Mouse (Mus musculus) gastrocnemius, adult 8-10 months (tissue): ENCODE results near the gene Rem2. TPM values are rescaled to one million over a fixed set of nuclear protein-coding genes. Genes with fewer than 3 reads are reported as not detected.

Experiments used
- DNase-seq, 2 experiments: peaks; one replicate each; pipeline ENCODE4 v3.0.0; 2022; ENCODE audit warnings: low spot score in 2 of 2
- total RNA-seq, 4 experiments: library from RNA; stranded (reverse); gene quantifications; 2 replicates each; pipeline ENCODE4 v1.2.4; 2022

Rem2 gene
- total RNA-seq, 4 experiments from 2014 or later, result not detected

DNA sequence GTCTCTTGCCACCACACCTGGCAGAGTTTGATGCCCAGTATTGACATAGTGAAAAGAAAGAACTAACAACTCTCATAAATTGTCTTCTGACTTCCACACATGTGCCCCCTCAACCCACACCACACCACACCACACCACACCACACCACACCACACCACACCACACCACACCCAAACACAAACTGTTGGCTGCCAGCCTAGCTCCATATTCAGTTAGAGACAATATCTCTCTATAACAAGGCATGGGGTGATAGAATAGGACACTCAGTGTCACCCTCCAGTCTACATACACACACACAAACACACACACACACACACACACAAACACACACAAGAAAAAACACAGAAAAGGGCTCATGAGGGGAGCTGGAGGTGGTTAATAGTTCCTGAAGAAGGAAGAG lies 12.4 kb downstream of the Rem2 start:
- DNase-seq, result no peak

DNA sequence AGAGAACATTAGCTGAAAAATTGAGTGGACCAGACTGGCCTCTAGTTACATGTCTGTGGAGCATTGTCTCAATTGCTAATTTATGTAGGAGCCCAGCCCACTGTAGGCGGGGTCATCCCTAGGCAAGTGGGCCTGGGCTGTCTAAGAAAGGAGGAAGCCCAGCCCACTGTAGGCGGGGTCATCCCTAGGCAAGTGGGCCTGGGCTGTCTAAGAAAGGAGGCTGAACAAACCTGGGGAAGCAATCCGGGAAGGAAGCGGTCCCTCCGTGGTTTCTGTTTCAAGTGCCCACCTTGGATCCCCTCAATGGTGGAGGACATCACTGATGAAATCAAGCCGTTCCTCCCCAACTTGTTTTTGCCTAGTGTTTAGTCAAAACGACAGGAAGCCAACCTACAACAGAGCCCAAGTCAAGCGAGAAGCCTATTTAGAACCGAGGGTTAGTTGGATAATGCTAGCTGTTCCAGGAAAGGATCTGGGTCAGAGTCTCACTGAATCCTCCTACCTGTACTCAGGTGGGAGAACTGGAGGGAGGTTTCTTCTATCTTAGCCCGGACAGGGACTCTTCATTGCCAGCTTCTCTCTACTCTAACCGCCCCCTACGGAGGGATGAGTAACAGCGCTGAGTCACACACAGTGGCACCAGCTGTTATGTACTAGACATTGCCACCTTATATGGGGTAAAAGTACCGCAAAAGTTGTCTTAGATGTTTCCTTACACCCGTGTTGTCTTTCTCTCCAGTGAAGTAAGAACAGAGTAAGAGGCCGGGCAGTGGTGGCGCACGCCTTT lies 16.6 kb downstream of the Rem2 start:
- DNase-seq, result no peak

DNA sequence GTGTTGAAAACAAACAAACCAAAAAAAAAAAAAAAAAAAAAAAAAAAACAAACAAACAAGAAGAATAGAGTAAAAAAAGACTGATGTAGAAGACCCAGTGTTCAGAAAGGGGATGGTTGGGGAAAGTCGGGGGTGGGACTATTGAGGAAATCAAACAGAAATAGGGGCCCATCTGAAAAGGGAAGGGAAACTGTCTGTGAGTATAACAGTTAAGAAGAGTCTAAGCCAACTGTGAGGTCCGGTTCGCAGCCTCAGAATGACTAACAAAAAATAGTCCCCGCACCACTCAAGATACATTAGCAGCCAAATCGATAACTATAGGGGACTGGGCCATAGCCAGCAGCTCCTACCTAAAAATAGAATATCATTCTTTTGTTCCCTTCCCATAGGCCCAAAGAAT lies 17.3 kb downstream of the Rem2 start:
- no peak for DNase-seq

DNA sequence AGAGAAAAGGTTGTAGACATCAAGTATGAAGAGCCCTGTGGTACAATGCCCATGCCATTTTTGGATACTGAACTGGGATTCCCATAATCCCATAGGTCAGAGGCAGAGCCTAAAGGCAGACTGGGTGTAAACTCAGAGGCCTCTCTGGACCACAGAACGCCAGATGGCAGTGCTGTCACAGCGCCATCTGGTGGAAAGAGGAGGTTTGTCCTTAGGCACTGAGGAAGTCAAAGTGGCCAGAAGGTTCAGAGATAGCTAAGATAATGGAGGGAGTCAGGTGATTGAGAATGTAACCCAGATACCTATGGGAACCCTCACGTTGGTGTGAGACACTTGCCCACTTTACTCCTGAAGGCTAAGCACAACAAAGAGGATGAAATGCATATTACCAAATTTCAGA lies 18.3 kb downstream of the Rem2 start:
- DNase-seq, result peak in 1 of 2 experiments; percentile 30

DNA sequence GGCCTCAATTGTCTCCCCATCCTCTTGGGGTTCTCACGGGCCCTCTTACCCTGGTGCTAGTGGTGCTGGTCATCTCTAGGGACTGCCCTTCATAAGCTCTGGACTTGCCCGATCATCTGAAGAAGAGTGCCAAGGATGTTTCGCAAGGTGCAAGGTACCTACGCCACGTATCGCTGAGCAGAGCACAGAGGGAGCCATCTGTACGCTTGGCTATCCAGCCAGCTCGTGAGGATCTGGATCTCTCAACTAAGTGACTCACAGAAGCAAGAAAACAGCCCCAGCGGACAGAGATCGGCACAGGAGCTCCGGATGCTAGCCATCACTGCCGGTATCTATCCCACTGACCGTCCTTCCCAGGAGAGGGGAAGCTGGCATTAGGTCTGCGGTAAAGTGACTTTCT lies 20.8 kb downstream of the Rem2 start:
- DNase-seq, result no peak

DNA sequence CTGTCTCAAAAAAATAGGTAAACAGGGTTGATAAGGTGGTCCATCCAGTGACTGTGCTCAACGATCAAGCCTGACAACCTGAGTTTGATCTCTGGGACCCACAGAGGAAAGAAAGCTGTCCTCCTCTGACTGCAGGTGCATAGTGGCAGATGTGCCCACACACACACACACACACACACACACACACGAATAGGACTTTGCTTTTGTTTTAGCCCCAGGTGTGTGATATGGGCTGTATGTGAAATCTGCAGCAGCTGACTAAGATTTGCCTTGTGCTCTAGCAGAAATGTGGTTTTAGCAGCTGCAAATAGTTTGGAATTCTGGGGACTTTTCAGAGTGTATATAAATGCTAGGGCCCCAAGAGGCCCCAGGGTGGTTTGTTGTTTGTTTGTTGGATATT lies 23.4 kb downstream of the Rem2 start:
- no peak for DNase-seq

DNA sequence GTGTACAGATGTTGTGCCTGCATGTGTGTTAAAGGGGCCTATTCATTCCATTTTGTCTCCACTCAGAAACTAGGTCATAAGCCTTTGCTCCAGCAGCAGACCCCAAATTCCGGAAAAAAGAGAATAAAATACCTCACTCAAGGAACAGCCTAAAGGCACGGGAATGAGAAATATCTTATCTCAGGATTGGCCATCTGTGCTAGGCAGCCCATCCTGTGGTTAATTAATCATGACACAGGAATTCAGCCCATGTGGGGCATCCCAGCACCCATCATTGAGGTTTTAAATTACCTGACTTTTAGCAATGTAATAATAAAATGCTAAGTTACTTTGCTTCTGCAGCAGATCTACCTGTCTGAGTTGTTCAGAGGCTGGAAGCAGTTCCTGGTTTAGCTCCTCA lies 25.5 kb downstream of the Rem2 start:
- no peak for DNase-seq

DNA sequence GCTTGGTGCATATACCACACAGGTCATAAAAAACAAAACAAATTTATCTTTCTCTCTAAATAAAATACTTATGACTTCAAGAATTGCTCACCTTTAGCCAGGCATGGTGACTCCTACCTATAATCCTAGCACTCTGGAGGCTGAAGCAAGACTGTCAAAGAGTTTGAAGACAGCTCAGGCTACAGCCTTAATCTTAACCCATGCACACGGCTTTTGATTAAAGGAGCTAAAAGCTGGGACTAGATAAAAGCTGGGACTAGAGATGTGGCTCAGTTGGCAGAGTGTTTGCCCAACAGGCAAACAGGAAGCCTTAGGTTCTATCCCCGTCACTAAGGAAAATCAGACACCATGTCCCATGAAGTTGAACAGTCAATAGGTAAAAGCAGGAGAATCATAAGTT lies 27.2 kb downstream of the Rem2 start:
- no peak for DNase-seq

DNA sequence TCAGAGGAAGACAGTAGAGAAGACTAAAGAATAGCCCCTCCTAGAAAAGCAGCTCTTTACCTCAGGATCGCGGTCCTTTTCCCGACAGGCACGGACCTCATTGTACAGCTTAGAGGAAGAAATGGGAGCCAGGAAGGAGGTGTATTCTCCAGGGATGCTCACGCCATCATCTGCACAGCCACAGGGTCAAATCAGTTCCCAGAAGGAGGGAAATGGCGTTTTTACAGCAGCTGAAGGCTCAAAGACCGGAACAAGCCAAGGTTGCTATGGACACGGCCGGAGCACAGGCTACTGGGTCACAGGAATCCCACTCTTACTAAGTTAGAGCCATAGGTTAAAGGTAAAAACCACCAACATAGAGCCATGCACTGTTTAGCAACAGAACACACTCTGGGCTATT lies 33.9 kb downstream of the Rem2 start:
- DNase-seq, result no peak

DNA sequence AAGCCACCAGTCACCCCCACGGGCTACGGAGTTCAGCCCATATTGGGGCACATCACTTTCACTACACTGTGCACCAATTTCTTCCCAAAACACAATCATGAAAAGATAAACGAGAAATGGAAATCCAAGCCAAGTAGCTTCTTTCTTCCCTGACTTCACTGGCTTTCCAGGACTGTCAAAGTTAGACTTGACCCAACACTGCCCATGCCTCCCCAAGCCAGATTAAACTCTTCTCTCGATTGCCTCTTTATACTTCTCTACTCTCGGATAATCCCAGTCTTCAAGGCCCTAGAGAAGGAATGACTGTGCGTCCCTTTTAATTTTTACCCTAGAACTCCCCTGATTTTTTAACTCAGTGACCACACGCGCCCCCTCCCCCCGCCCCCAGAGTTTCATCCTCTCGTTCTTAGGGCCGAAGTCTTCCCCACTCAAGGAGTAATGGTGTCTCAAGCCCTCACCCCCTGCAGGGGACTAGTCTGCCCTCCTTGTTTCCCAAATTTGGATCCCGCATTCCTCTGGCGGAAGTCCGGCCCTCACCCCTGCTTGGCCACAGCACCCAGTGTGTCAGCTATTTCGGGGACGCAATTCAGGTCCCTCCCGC lies 40.9 kb downstream of the Rem2 start:
- DNase-seq, result no peak

DNA sequence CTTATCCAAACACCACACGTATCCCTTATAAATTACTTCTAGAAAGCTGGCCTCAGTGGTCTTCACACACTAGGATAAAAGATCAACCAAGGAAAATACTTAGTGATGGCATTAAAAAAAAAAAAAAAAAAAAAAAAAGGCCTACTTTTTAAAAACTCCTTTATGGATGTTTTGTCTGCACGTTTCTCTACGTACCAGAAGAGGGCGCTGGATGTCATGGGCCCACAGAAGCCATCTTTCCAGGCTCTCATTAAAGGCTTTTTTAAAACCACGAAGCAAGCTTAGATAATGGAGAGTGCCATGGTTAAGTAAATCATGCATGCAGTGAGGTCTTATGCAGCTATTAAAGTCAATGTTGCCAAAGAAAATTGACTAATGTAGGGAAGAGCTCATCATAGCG lies 47.7 kb downstream of the Rem2 start:
- no peak for DNase-seq

DNA sequence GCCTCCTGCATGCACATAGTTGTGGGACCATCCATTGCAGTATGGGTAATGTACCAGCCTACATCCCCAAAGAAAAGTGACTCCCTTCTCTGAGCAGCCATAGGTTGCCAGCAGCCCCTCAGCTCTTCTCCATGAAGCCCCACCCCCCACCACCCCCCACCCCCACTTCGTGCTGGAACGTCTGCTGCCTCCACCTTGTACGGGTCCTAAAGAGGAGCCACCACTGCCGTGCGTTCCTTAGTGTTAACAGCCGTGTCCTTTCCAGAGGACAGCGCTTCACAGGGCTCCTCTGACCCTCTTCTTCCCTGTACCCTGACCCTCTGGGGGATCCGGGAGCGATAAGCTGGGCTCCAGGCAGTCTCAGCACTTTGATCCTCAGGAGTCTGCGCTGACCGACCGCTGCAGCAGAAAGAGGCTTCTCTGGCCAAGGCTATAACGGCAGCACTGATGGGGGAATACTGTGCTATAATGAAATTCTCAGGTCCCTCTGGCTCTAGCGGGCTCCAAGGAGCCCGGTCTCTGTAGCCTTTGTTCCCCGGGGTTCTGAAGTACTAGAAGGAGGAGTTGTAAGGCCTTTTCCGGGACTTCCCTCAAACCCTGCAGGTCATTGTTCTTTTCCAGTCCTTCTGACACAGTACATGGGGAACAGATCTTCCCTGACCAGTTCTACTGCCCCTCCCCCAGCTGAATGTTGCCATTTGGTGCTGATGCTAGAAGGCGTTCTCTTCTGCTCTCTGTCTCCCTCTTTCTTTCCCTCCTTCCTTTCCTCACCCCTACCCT lies 51.5 kb downstream of the Rem2 start:
- no peak for DNase-seq

DNA sequence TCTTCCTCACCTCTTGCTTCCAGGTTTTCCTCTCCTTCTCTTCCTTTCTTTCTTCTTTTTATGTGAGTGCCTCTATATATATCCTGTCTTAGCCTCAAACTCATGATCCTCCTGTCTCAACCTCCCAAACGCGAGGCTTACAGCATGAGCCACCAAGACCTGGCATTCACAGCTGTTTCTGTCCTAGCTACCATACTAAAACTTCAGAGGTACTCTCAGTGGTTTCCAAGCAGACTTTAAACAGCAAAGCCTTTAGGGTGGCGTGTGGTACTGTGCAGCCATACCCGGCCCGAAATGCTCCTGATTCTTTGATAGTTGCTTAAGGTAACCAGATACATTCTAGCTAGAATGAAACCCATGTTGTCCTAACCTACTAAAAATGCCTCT lies 52.1 kb downstream of the Rem2 start:
- DNase-seq, result no peak

DNA sequence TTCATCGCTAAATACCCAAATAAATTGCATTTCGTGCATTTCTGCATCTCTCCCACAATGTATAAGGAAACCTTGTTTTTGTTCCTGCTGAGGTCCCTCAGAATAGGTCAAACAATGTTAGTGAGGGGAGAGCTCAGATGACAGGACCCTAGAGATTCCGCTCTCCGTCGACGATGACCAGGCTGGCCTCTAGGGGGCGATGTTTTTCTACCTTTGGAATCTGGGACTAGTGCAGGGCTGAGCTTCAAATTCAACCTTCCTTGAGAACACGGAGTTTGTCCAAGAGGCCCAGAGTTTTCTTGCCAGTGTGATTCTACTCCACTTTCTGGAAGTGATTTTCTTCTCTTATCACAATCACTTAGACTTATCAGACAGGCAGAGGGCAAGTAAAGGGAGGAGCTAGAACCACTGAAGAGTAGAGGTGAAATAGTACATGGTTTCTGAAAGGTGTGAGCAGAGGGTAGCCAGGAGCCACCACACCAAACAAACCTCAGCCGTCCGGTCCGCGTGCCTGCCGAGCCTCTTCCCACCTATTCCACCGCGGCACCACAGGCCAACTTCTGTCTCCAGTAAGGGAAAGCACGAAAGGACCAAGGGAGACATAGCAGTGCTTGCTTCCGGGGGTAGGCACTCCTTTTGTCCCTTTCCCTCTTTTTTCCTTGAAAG lies 52.7 kb downstream of the Rem2 start:
- peak; percentile 65 for DNase-seq

Other genes starting within 250 kb of the Rem2 start
- gene Dad1, start 222.0 kb upstream of the Rem2 start, total RNA-seq, result 10 to 100 TPM; 66.1 to 73.7 (median 72.3) TPM
- gene Abhd4, start 221.9 kb upstream of the Rem2 start, total RNA-seq, result 10 to 100 TPM; 16.0 to 21.9 (median 19.6) TPM
- gene Olfr49, start 191.2 kb upstream of the Rem2 start, total RNA-seq, result not detected
- 10 to 100 TPM; 39.6 to 46.8 (median 44.1) TPM for gene Oxa1l, start 115.3 kb upstream of the Rem2 start, total RNA-seq
- gene Slc7a7, start 58.3 kb upstream of the Rem2 start, total RNA-seq, result 1 to 10 TPM in 2 of 4 experiments, under 1 TPM in 2; 0.46 to 1.9 (median 0.89) TPM
- gene Mrpl52, start 49.2 kb upstream of the Rem2 start, total RNA-seq, result 100 to 1,000 TPM; 104 to 126 (median 117) TPM
- gene Mmp14, start 44.5 kb upstream of the Rem2 start, total RNA-seq, result 1 to 10 TPM; 2.8 to 6.3 (median 3.7) TPM
- 10 to 100 TPM; 23.5 to 34.0 (median 29.5) TPM for gene Lrp10, start 12.0 kb upstream of the Rem2 start, total RNA-seq
- gene Prmt5, start 41.4 kb downstream of the Rem2 start, total RNA-seq, result 10 to 100 TPM; 31.0 to 35.9 (median 32.5) TPM
- gene Haus4, start 78.5 kb downstream of the Rem2 start, total RNA-seq, result 1 to 10 TPM; 1.6 to 3.5 (median 3.1) TPM
- 1 to 10 TPM in 2 of 4 experiments, under 1 TPM in 2; 0.87 to 1.8 (median 1.3) TPM for gene Ajuba, start 101.5 kb downstream of the Rem2 start, total RNA-seq
- gene 4931414P19Rik, start 129.9 kb downstream of the Rem2 start, total RNA-seq, result 1 to 10 TPM; 2.0 to 2.8 (median 2.6) TPM
- gene Psmb5, start 141.9 kb downstream of the Rem2 start, total RNA-seq, result 100 to 1,000 TPM; 183 to 192 (median 187) TPM
- gene Psmb11, start 145.3 kb downstream of the Rem2 start, total RNA-seq, result not detected
- not detected for gene Gm17606, start 164.9 kb downstream of the Rem2 start, total RNA-seq
- gene Cdh24, start 165.3 kb downstream of the Rem2 start, total RNA-seq, result under 1 TPM in 2 of 4 experiments, not detected in 2; 0.08 to 0.12 TPM
- 1 to 10 TPM; 7.1 to 9.4 (median 8.0) TPM for gene 1700123O20Rik, start 210.1 kb downstream of the Rem2 start, total RNA-seq
- gene Acin1, start 210.8 kb downstream of the Rem2 start, total RNA-seq, result 10 to 100 TPM; 46.2 to 72.1 (median 55.9) TPM
- not detected for gene Gm29776, start 222.7 kb downstream of the Rem2 start, total RNA-seq
- gene Cebpe, start 236.1 kb downstream of the Rem2 start, total RNA-seq, result not detected